Comparison of ENCODE assay signal across 19 mouse cellular contexts in genomic region chr8:107390476-107391135, GRCm38 (mm10). TPM values are rescaled to one million over a fixed set of nuclear protein-coding genes. Genes with fewer than 3 reads are reported as not detected.
DNase-seq lines count a peak whose midpoint lies in the region; ATAC-seq and TF ChIP-seq lines count a peak whose summit lies in the region.
"Had no signal": no experiment of that assay in that cellular context is flagged by ENCODE, and none has a peak within 500 bp of the region (broad histone marks: within the 10 kb centered on the region; RNA-seq: fewer than 3 reads in every experiment).

No protein-coding gene starts in this region.

- no peaks in the 10 kb centered on the region for H3K4me1 ChIP-seq in kidney, embryonic 14.5 days (ENCODE audit: control insufficient read depth, insufficient read depth, low read length)
- peaks cover 9% of the 10 kb centered on the region for H3K4me1 ChIP-seq in intestine, embryonic 15.5 days (replicated peaks)
- peaks cover 13% of the 10 kb centered on the region for H3K4me1 ChIP-seq in small intestine, adult 2 months (ENCODE audit: control insufficient read depth, insufficient read depth, insufficient read length, low read length)
- H3K4me1 ChIP-seq in hindbrain, embryonic 14.5 days (replicated peaks; ENCODE audit: control insufficient read depth, insufficient read depth, low read length), result 0 out of 2 replicates have a peak, but pooled peaks cover 3% of the 10 kb centered on the region
- H3K4me1 ChIP-seq: heart, embryonic 10.5 days had no signal

- WGBS in kidney, embryonic 14.5 days, result 91% methylated on average over 16 of the region's 16 CpGs
- 91% methylated on average over 16 of the region's 16 CpGs for WGBS in intestine, embryonic 15.5 days
- 67% methylated on average over 16 of the region's 16 CpGs for WGBS in small intestine, adult 2 months
- 90% methylated on average over 16 of the region's 16 CpGs for WGBS in hindbrain, embryonic 14.5 days

- no peak for TF ChIP-seq POLR2A in small intestine, adult 2 months (IDR thresholded peaks at IDR 0.05; ENCODE audit: low read depth, low read length)

- no peak for TF ChIP-seq CTCF in small intestine, adult 2 months (IDR thresholded peaks at IDR 0.05; ENCODE audit: extremely low read depth, insufficient read length, insufficient replicate concordance, low read depth, low read length)

- no peaks in the 10 kb centered on the region for H3K27me3 ChIP-seq in kidney, embryonic 14.5 days (ENCODE audit: control insufficient read depth, insufficient read depth, low read length)
- H3K27me3 ChIP-seq in intestine, embryonic 15.5 days (replicated peaks), result no peaks in the 10 kb centered on the region
- no peaks in the 10 kb centered on the region for H3K27me3 ChIP-seq in small intestine, adult 2 months (ENCODE audit: control insufficient read depth, insufficient read depth, low read length)
- no peaks in the 10 kb centered on the region for H3K27me3 ChIP-seq in hindbrain, embryonic 14.5 days (ENCODE audit: control insufficient read depth, insufficient read depth, low read length)
- H3K27me3 ChIP-seq: embryonic facial prominence, embryonic 13.5 days had no signal

- no peak for ATAC-seq in kidney, embryonic 14.5 days (ENCODE audit: low FRiP score, low TSS enrichment)
- peak; percentile 85 for ATAC-seq in intestine, embryonic 15.5 days
- ATAC-seq in hindbrain, embryonic 14.5 days (ENCODE audit: low FRiP score), result no peak
- ATAC-seq: inflammation-experienced regulatory T-cells, adult 6 months; liver, postnatal 0 days had no signal

- no peak overlapping the region for H3K4me2 ChIP-seq in kidney, embryonic 14.5 days (replicated peaks; ENCODE audit: low read depth, low read length)
- H3K4me2 ChIP-seq in intestine, embryonic 15.5 days (replicated peaks), result no peak overlapping the region
- H3K4me2 ChIP-seq in hindbrain, embryonic 14.5 days (replicated peaks), result no peak overlapping the region
- H3K4me2 ChIP-seq: embryonic facial prominence, embryonic 13.5 days had no signal

- H3K36me3 ChIP-seq in kidney, embryonic 14.5 days (ENCODE audit: control insufficient read depth, insufficient read depth, low read length), result no peaks in the 10 kb centered on the region
- H3K36me3 ChIP-seq in intestine, embryonic 15.5 days, result no peaks in the 10 kb centered on the region
- no peaks in the 10 kb centered on the region for H3K36me3 ChIP-seq in small intestine, adult 2 months (ENCODE audit: control insufficient read depth, insufficient read depth, low read length)
- no peaks in the 10 kb centered on the region for H3K36me3 ChIP-seq in hindbrain, embryonic 14.5 days (replicated peaks; ENCODE audit: control insufficient read depth, insufficient read depth)
- H3K36me3 ChIP-seq: embryonic facial prominence, embryonic 13.5 days; heart, embryonic 10.5 days had no signal

- H3K9me3 ChIP-seq in kidney, embryonic 14.5 days (ENCODE audit: control insufficient read depth, low read length), result no peaks in the 10 kb centered on the region
- H3K9me3 ChIP-seq in intestine, embryonic 15.5 days, result no peaks in the 10 kb centered on the region
- H3K9me3 ChIP-seq in hindbrain, embryonic 14.5 days (ENCODE audit: control insufficient read depth, low read length), result no peaks in the 10 kb centered on the region
- H3K9me3 ChIP-seq: embryonic facial prominence, embryonic 13.5 days; heart, embryonic 10.5 days had no signal

- H3K9ac ChIP-seq in kidney, embryonic 14.5 days (ENCODE audit: low read depth, low read length), result no peak overlapping the region
- no peak overlapping the region for H3K9ac ChIP-seq in intestine, embryonic 15.5 days
- H3K9ac ChIP-seq in hindbrain, embryonic 14.5 days, result no peak overlapping the region
- H3K9ac ChIP-seq: embryonic facial prominence, embryonic 13.5 days; liver, postnatal 0 days had no signal

- H3K4me3 ChIP-seq in kidney, embryonic 14.5 days (ENCODE audit: low read length), result no peak overlapping the region
- H3K4me3 ChIP-seq in intestine, embryonic 15.5 days (replicated peaks), result no peak overlapping the region
- peak overlapping the region; percentile 3; the same call in 1 of the 2 replicates for H3K4me3 ChIP-seq in small intestine, adult 2 months (ENCODE audit: low read depth, low read length)
- no peak overlapping the region for H3K4me3 ChIP-seq in hindbrain, embryonic 14.5 days (replicated peaks; ENCODE audit: low read length)
- H3K4me3 ChIP-seq: embryonic facial prominence, embryonic 13.5 days; heart, embryonic 10.5 days; myocyte had no signal

- DNase-seq in kidney, adult 11 months, result peak; percentile 83
- DNase-seq in kidney, adult 9 months, result peak; percentile 90
- no peak for DNase-seq in left cerebral cortex, postnatal 25 days (ENCODE audit: low spot score in 2 of 2)
- no peak for DNase-seq in hindbrain, embryonic 14.5 days (ENCODE audit: low spot score)
- DNase-seq: cerebellum, adult 8-10 months; gastrocnemius, postnatal 36 days; liver, postnatal 0 days; lung, postnatal 14 days; midbrain, embryonic 14.5 days; retina, postnatal 1 day; right cerebral cortex, postnatal 4 days; thymus, postnatal 14 days had no signal

- H3K27ac ChIP-seq in kidney, embryonic 14.5 days (ENCODE audit: low read depth, low read length), result no peak overlapping the region
- H3K27ac ChIP-seq in intestine, embryonic 15.5 days, result no peak overlapping the region
- H3K27ac ChIP-seq in small intestine, adult 2 months (ENCODE audit: insufficient read depth, low read depth, low read length), result peak overlapping the region; percentile 81
- H3K27ac ChIP-seq in hindbrain, embryonic 14.5 days, result no peak overlapping the region
- H3K27ac ChIP-seq: embryonic facial prominence, embryonic 13.5 days; heart, embryonic 10.5 days had no signal

- intact Hi-C loops in left cerebral cortex, postnatal 25 days (cut with DNase I), result no loop called here

RNA-seq across cellular contexts. Expression of gene Nqo1, which starts 12.4 kb away (rescaled TPM):
- 8.5 and 10.3 TPM in 2 replicates for polyA plus RNA-seq in kidney, embryonic 14.5 days (2014; fragmentation: Nextera tagmentation; extraction: Ambion mirVana)
- polyA plus RNA-seq in intestine, embryonic 15.5 days (2015; fragmentation: Nextera tagmentation; extraction: Ambion mirVana), result 14.4 and 18.2 TPM in 2 replicates
- polyA plus RNA-seq in small intestine, adult 2 months (2012; rRNA removed), result 9.7 and 37.7 TPM in 2 replicates
- total RNA-seq in left cerebral cortex, postnatal 25 days (2021), result 1 to 10 TPM; 4.1 to 4.3 TPM
- polyA plus RNA-seq in hindbrain, embryonic 14.5 days (2014; fragmentation: Nextera tagmentation; extraction: Ambion mirVana), result 8.5 and 9.4 TPM in 2 replicates

RNA-seq across cellular contexts. Expression of gene Nob1, which starts 34.2 kb away (rescaled TPM):
- 84.5 and 85.3 TPM in 2 replicates for polyA plus RNA-seq in kidney, embryonic 14.5 days (2014; fragmentation: Nextera tagmentation; extraction: Ambion mirVana)
- polyA plus RNA-seq in intestine, embryonic 15.5 days (2015; fragmentation: Nextera tagmentation; extraction: Ambion mirVana), result 74.4 and 74.8 TPM in 2 replicates
- polyA plus RNA-seq in small intestine, adult 2 months (2012; rRNA removed), result 9.2 and 11.7 TPM in 2 replicates
- total RNA-seq in left cerebral cortex, postnatal 25 days (2021), result 10 to 100 TPM; 34.2 to 36.8 TPM
- 46.4 and 48.7 TPM in 2 replicates for polyA plus RNA-seq in hindbrain, embryonic 14.5 days (2014; fragmentation: Nextera tagmentation; extraction: Ambion mirVana)

RNA-seq across cellular contexts. Expression of gene Wwp2, which starts 45.6 kb away (rescaled TPM):
- 34.8 and 43.7 TPM in 2 replicates for polyA plus RNA-seq in kidney, embryonic 14.5 days (2014; fragmentation: Nextera tagmentation; extraction: Ambion mirVana)
- polyA plus RNA-seq in intestine, embryonic 15.5 days (2015; fragmentation: Nextera tagmentation; extraction: Ambion mirVana), result 37.0 and 39.2 TPM in 2 replicates
- 23.6 and 56.9 TPM in 2 replicates for polyA plus RNA-seq in small intestine, adult 2 months (2012; rRNA removed)
- total RNA-seq in left cerebral cortex, postnatal 25 days (2021), result 10 to 100 TPM; 32.7 to 42.0 TPM
- 37.2 and 37.5 TPM in 2 replicates for polyA plus RNA-seq in hindbrain, embryonic 14.5 days (2014; fragmentation: Nextera tagmentation; extraction: Ambion mirVana)

Comparison
In these comparisons a context has a peak if more than half of its experiments do, and no peak if none do; other contexts are left out.
1. DNase-seq: peak in kidney, adult 11 months (single experiment) and kidney, adult 9 months (single experiment); none in left cerebral cortex, postnatal 25 days (0 of 2) and hindbrain, embryonic 14.5 days (single experiment).